Mouse (Mus musculus): Measurements from ENCODE around the gene Cul7. TPM values are rescaled to one million over a fixed set of nuclear protein-coding genes. Genes with fewer than 3 reads are reported as not detected.
A peak's percentile ranks its signal among the peaks of the same experiment; 100 is the strongest.

Cul7 gene
- polyA plus RNA-seq, 1 experiment from 2014 or later, result 30.5 TPM

DNA sequence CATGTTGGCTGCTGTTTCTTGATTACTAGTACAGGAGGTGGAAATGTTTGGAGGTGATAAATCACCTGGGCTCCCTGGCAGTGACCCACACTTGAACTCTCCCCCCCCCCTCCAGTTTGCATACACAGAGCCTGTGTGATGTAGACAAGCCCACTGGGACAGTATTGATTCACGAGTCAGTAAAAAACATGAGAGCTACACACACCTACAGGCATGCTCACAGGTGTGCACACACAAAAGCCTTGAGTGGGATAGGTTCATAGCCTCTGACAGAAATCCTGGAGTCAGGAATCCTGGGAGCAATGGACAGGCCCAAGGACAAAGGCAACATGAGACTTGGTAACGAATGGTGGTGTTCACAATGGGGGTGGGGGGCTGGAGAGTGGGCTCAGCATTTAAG, 37.9 kb upstream of the Cul7 start:
- no peak for DNase-seq (ENCODE audit: low spot score)

DNA sequence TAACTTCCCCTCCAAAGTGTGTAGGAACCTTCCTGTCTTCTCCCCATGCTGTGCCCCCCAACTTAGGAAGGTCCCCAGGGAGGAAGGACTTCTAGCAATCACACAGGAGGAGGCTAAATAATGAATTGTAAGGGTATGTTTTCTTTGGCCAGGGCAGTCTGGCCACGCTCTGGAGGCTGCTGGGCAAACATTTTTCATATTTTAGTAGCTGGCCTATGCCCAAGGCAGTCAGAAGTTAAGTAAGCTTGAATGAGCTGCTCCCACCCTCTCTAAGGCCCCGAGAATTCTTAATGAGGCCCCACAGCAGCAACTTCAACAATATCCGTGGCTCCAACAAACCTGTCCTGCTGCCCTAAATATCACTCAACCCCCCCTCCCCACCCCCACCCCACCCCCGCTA, 37.3 kb upstream of the Cul7 start:
- H3K4me2 ChIP-seq (replicated peaks; ENCODE audit: low read depth, low read length), result no peak overlapping the region
- no peaks in the 10 kb centered on the region for H3K36me3 ChIP-seq (ENCODE audit: control insufficient read depth, insufficient read depth, low read length)
- no peaks in the 10 kb centered on the region for H3K9me3 ChIP-seq (ENCODE audit: control insufficient read depth, low read length)
- DNase-seq (ENCODE audit: low spot score) (no peak), ATAC-seq (ENCODE audit: low FRiP score) (no peak)
- H3K27ac ChIP-seq (ENCODE audit: low read depth, low read length), result no peak overlapping the region
- 35% methylated on average over 4 of the region's 4 CpGs for WGBS
- H3K9ac ChIP-seq (ENCODE audit: low read depth, low read length), result no peak overlapping the region
- no peak overlapping the region for H3K4me3 ChIP-seq (ENCODE audit: low read depth, low read length)
- 0 out of 2 replicates have a peak, but pooled peaks cover 3% of the 10 kb centered on the region for H3K4me1 ChIP-seq (replicated peaks; ENCODE audit: control insufficient read depth, insufficient read depth, low read length)
- H3K27me3 ChIP-seq (ENCODE audit: control insufficient read depth, insufficient read depth, low read length), result no peaks in the 10 kb centered on the region

More for the DNA sequence above, 37.9 kb upstream of the Cul7 start:
- no peak overlapping the region for H3K4me2 ChIP-seq (replicated peaks; ENCODE audit: low read depth, low read length)
- H3K4me3 ChIP-seq (ENCODE audit: low read depth, low read length), result no peak overlapping the region
- H3K4me1 ChIP-seq (replicated peaks; ENCODE audit: control insufficient read depth, insufficient read depth, low read length), result 0 out of 2 replicates have a peak, but pooled peaks cover 3% of the 10 kb centered on the region
- no peak overlapping the region for H3K9ac ChIP-seq (ENCODE audit: low read depth, low read length)
- no peaks in the 10 kb centered on the region for H3K9me3 ChIP-seq (ENCODE audit: control insufficient read depth, low read length)
- no peak for ATAC-seq (ENCODE audit: low FRiP score)
- no peaks in the 10 kb centered on the region for H3K27me3 ChIP-seq (ENCODE audit: control insufficient read depth, insufficient read depth, low read length)
- no peak overlapping the region for H3K27ac ChIP-seq (ENCODE audit: low read depth, low read length)
- 63% methylated on average over 2 of the region's 2 CpGs for WGBS
- H3K36me3 ChIP-seq (ENCODE audit: control insufficient read depth, insufficient read depth, low read length), result no peaks in the 10 kb centered on the region

GRCm38 (mm10) chr17:46613229-46613628, 36.9 kb upstream of the Cul7 start:
- Histone ChIP-seq H3K9ac (ENCODE audit: low read depth, low read length) (no peak overlapping the region), H3K4me1 (replicated peaks; ENCODE audit: control insufficient read depth, insufficient read depth, low read length) (peaks cover 3% of the 10 kb centered on the region; the same call in 1 of the 2 replicates), H3K4me2 (replicated peaks; ENCODE audit: low read depth, low read length) (no peak overlapping the region), H3K27ac (ENCODE audit: low read depth, low read length) (no peak overlapping the region), H3K36me3 (ENCODE audit: control insufficient read depth, insufficient read depth, low read length) (no peaks in the 10 kb centered on the region), H3K27me3 (ENCODE audit: control insufficient read depth, insufficient read depth, low read length) (no peaks in the 10 kb centered on the region), H3K9me3 (ENCODE audit: control insufficient read depth, low read length) (no peaks in the 10 kb centered on the region), H3K4me3 (ENCODE audit: low read depth, low read length) (no peak overlapping the region)
- DNase-seq (ENCODE audit: low spot score) (no peak), ATAC-seq (ENCODE audit: low FRiP score) (no peak)
- WGBS, result 32% methylated on average over 3 of the region's 3 CpGs

- DNase-seq (ENCODE audit: low spot score) (no peak), ATAC-seq (ENCODE audit: low FRiP score) (no peak)
- Histone ChIP-seq H3K4me3 (ENCODE audit: low read depth, low read length) (no peak overlapping the region), H3K9ac (ENCODE audit: low read depth, low read length) (no peak overlapping the region), H3K9me3 (ENCODE audit: control insufficient read depth, low read length) (no peaks in the 10 kb centered on the region), H3K27me3 (ENCODE audit: control insufficient read depth, insufficient read depth, low read length) (no peaks in the 10 kb centered on the region), H3K36me3 (ENCODE audit: control insufficient read depth, insufficient read depth, low read length) (no peaks in the 10 kb centered on the region), H3K4me1 (replicated peaks; ENCODE audit: control insufficient read depth, insufficient read depth, low read length) (peaks cover 15% of the 10 kb centered on the region), H3K4me2 (replicated peaks; ENCODE audit: low read depth, low read length) (0 out of 2 replicates have a peak overlapping the region, but pooled peaks have one; percentile 4), H3K27ac (ENCODE audit: low read depth, low read length) (no peak overlapping the region)
- 66% methylated on average over 12 of the region's 12 CpGs for WGBS
These were observed 32.3 kb upstream of the Cul7 start for GRCm38 (mm10) chr17:46617799-46618198.

GRCm38 (mm10) chr17:46618394-46618768, 31.8 kb upstream of the Cul7 start:
- no peaks in the 10 kb centered on the region for H3K27me3 ChIP-seq (ENCODE audit: control insufficient read depth, insufficient read depth, low read length)
- ATAC-seq (ENCODE audit: low FRiP score), result 0 out of 2 replicates have a peak, but pooled peaks have one; percentile 23
- H3K4me1 ChIP-seq (replicated peaks; ENCODE audit: control insufficient read depth, insufficient read depth, low read length), result peaks cover 15% of the 10 kb centered on the region
- peak overlapping the region; percentile 26; the same call in 1 of the 2 replicates for H3K4me2 ChIP-seq (replicated peaks; ENCODE audit: low read depth, low read length)
- peak overlapping the region; percentile 80 for H3K27ac ChIP-seq (ENCODE audit: low read depth, low read length)
- DNase-seq (ENCODE audit: low spot score), result peak; percentile 32
- H3K9me3 ChIP-seq (ENCODE audit: control insufficient read depth, low read length), result no peaks in the 10 kb centered on the region
- 5% methylated on average over 6 of the region's 6 CpGs for WGBS
- H3K4me3 ChIP-seq (ENCODE audit: low read depth, low read length), result no peak overlapping the region
- H3K9ac ChIP-seq (ENCODE audit: low read depth, low read length), result no peak overlapping the region; the same call in 1 of the 2 replicates
- H3K36me3 ChIP-seq (ENCODE audit: control insufficient read depth, insufficient read depth, low read length), result no peaks in the 10 kb centered on the region

GRCm38 (mm10) chr17:46618769-46619682, 31.1 kb upstream of the Cul7 start:
- WGBS, result 3% methylated on average over 27 of the region's 27 CpGs
- H3K4me3 ChIP-seq (ENCODE audit: low read depth, low read length), result no peak overlapping the region

GRCm38 (mm10) chr17:46619683-46620357, 30.3 kb upstream of the Cul7 start:
- H3K4me3 ChIP-seq (ENCODE audit: low read depth, low read length), result no peak overlapping the region
- H3K9ac ChIP-seq (ENCODE audit: low read depth, low read length), result peak overlapping the region; percentile 54
- DNase-seq (ENCODE audit: low spot score), result peak; percentile 52
- ATAC-seq (ENCODE audit: low FRiP score), result 0 out of 2 replicates have a peak, but pooled peaks have one; percentile 25
- H3K36me3 ChIP-seq (ENCODE audit: control insufficient read depth, insufficient read depth, low read length), result no peaks in the 10 kb centered on the region
- no peaks in the 10 kb centered on the region for H3K27me3 ChIP-seq (ENCODE audit: control insufficient read depth, insufficient read depth, low read length)
- peak overlapping the region; percentile 26 for H3K4me2 ChIP-seq (replicated peaks; ENCODE audit: low read depth, low read length)
- H3K9me3 ChIP-seq (ENCODE audit: control insufficient read depth, low read length), result no peaks in the 10 kb centered on the region
- H3K27ac ChIP-seq (ENCODE audit: low read depth, low read length), result peak overlapping the region; percentile 80
- H3K4me1 ChIP-seq (replicated peaks; ENCODE audit: control insufficient read depth, insufficient read depth, low read length), result peaks cover 22% of the 10 kb centered on the region
- WGBS, result 30% methylated on average over 16 of the region's 16 CpGs

More at GRCm38 (mm10) chr17:46618769-46619682, 31.1 kb upstream of the Cul7 start:
- ATAC-seq (ENCODE audit: low FRiP score) (peak; percentile 54; the same call in 1 of the 2 replicates), DNase-seq (ENCODE audit: low spot score) (peak; percentile 61)
- peak overlapping the region; percentile 80 for H3K27ac ChIP-seq (ENCODE audit: low read depth, low read length)
- H3K9me3 ChIP-seq (ENCODE audit: control insufficient read depth, low read length), result no peaks in the 10 kb centered on the region
- H3K36me3 ChIP-seq (ENCODE audit: control insufficient read depth, insufficient read depth, low read length), result no peaks in the 10 kb centered on the region
- H3K4me1 ChIP-seq (replicated peaks; ENCODE audit: control insufficient read depth, insufficient read depth, low read length), result peaks cover 17% of the 10 kb centered on the region
- H3K27me3 ChIP-seq (ENCODE audit: control insufficient read depth, insufficient read depth, low read length), result no peaks in the 10 kb centered on the region
- peak overlapping the region; percentile 26 for H3K4me2 ChIP-seq (replicated peaks; ENCODE audit: low read depth, low read length)
- H3K9ac ChIP-seq (ENCODE audit: low read depth, low read length), result peak overlapping the region; percentile 54

DNA sequence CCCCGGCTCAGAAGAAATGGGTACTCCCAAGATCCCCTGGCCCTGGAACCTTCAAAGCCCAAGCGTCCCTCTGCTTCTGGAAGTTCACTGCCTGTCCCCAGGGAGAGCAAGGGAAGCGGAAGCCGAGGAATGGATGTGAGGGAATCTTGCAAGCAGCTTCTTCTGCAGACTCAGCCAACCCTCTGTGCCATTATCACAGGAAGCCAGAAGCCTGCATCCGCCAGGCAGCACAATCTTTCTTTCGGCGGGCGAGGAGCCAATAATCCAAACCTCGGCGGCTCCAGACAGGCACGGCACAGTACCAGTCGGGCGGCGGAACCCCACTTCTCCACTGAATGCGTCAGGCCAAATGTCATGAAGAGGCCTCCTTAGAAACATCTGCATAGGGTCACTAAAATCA, 28.8 kb upstream of the Cul7 start:
- Histone ChIP-seq H3K36me3 (ENCODE audit: control insufficient read depth, insufficient read depth, low read length) (no peaks in the 10 kb centered on the region), H3K9ac (ENCODE audit: low read depth, low read length) (no peak overlapping the region), H3K4me1 (replicated peaks; ENCODE audit: control insufficient read depth, insufficient read depth, low read length) (peaks cover 22% of the 10 kb centered on the region), H3K27ac (ENCODE audit: low read depth, low read length) (no peak overlapping the region), H3K4me3 (ENCODE audit: low read depth, low read length) (no peak overlapping the region), H3K9me3 (ENCODE audit: control insufficient read depth, low read length) (no peaks in the 10 kb centered on the region), H3K27me3 (ENCODE audit: control insufficient read depth, insufficient read depth, low read length) (no peaks in the 10 kb centered on the region), H3K4me2 (replicated peaks; ENCODE audit: low read depth, low read length) (no peak overlapping the region)
- DNase-seq (ENCODE audit: low spot score) (no peak), ATAC-seq (ENCODE audit: low FRiP score) (no peak)
- WGBS, result 79% methylated on average over 15 of the region's 15 CpGs

Measured in hindbrain, embryonic 11.5 days (tissue).